Mouse (Mus musculus): ENCODE data around the gene Adss. TPM values are rescaled to one million over a fixed set of nuclear protein-coding genes. Genes with fewer than 3 reads are reported as not detected.

The Adss gene
- polyA plus RNA-seq, 1 experiment, result 25.3 TPM

GRCm38 (mm10) chr1:177727883-177728525 is 68.3 kb downstream of the Adss start:
- no peak overlapping the region for H3K27ac ChIP-seq (ENCODE audit: insufficient read depth, low read depth, low read length)
- H3K4me3 ChIP-seq (ENCODE audit: insufficient read depth, low read depth, low read length), result no peak overlapping the region
- TF ChIP-seq POLR2A (IDR thresholded peaks at IDR 0.05; ENCODE audit: low read depth, low read length) (no peak), CTCF (conservative IDR thresholded peaks at IDR 0.05; ENCODE audit: insufficient read depth, insufficient read length, low read depth, low read length) (no peak)
- 76% methylated on average over 3 of the region's 3 CpGs for WGBS
- DNase-seq, result no peak
- no peaks in the 10 kb centered on the region for H3K36me3 ChIP-seq (ENCODE audit: control insufficient read depth, insufficient read depth, low read length)
- no peaks in the 10 kb centered on the region for H3K4me1 ChIP-seq (ENCODE audit: control insufficient read depth, insufficient read depth, low read length)
- no peaks in the 10 kb centered on the region for H3K27me3 ChIP-seq (replicated peaks; ENCODE audit: control insufficient read depth, insufficient read depth, low read length)

DNA sequence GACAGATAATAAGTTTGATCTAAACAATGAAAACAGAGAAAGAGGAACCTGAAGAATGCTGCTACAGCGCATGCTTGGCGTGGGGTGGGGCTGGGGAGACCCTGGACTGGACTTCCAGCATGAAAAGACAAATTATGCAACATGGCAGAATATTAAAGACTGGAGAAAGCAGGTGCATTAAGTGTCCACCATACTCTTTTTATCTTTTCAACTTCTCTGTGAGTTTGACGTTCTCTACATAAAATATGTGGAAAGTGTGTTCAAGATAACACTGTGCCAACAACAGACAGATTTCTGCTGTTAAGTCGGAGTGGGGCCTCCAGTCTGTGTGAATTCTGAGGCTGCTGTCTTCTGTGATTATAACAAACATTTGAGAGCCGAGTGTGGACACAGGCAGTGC is 69.4 kb downstream of the Adss start:
- no peak for TF ChIP-seq POLR2A (IDR thresholded peaks at IDR 0.05; ENCODE audit: low read depth, low read length)
- TF ChIP-seq CTCF (conservative IDR thresholded peaks at IDR 0.05; ENCODE audit: insufficient read depth, insufficient read length, low read depth, low read length), result no peak
- 61% methylated on average over 5 of the region's 5 CpGs for WGBS
- Histone ChIP-seq H3K27ac (ENCODE audit: insufficient read depth, low read depth, low read length) (no peak overlapping the region), H3K36me3 (ENCODE audit: control insufficient read depth, insufficient read depth, low read length) (no peaks in the 10 kb centered on the region), H3K4me3 (ENCODE audit: insufficient read depth, low read depth, low read length) (no peak overlapping the region), H3K4me1 (ENCODE audit: control insufficient read depth, insufficient read depth, low read length) (no peaks in the 10 kb centered on the region), H3K27me3 (replicated peaks; ENCODE audit: control insufficient read depth, insufficient read depth, low read length) (no peaks in the 10 kb centered on the region)
- DNase-seq, result no peak

DNA sequence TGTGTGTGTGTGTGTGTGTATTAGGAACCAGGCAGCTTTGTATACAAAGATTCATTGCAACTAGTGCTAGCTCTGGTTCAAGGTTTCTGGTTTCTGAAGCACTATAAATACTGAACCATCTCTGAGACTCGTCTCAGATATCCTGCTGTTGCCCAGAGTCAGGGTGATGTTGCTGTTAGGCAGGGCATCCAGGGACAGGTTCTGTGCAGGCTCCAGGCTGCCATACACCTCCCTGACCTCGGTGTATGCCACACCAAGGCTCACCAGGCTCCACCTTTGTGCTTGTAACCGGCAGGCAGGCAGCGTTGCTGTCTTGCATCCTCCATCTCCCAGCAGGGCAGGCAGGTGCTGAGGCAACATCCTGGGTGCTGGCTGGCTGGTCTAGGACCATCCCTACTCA is 72.5 kb downstream of the Adss start:
- DNase-seq, result no peak
- H3K36me3 ChIP-seq (ENCODE audit: control insufficient read depth, insufficient read depth, low read length), result no peaks in the 10 kb centered on the region
- no peak for TF ChIP-seq POLR2A (IDR thresholded peaks at IDR 0.05; ENCODE audit: low read depth, low read length)
- TF ChIP-seq CTCF (conservative IDR thresholded peaks at IDR 0.05; ENCODE audit: insufficient read depth, insufficient read length, low read depth, low read length), result no peak
- no peaks in the 10 kb centered on the region for H3K27me3 ChIP-seq (replicated peaks; ENCODE audit: control insufficient read depth, insufficient read depth, low read length)
- no peaks in the 10 kb centered on the region for H3K4me1 ChIP-seq (ENCODE audit: control insufficient read depth, insufficient read depth, low read length)
- H3K4me3 ChIP-seq (ENCODE audit: insufficient read depth, low read depth, low read length), result no peak overlapping the region
- H3K27ac ChIP-seq (ENCODE audit: insufficient read depth, low read depth, low read length), result no peak overlapping the region
- WGBS, result 51% methylated on average over 4 of the region's 4 CpGs

- Histone ChIP-seq H3K27ac (ENCODE audit: insufficient read depth, low read depth, low read length) (no peak overlapping the region), H3K4me1 (ENCODE audit: control insufficient read depth, insufficient read depth, low read length) (no peaks in the 10 kb centered on the region), H3K27me3 (replicated peaks; ENCODE audit: control insufficient read depth, insufficient read depth, low read length) (no peaks in the 10 kb centered on the region), H3K4me3 (ENCODE audit: insufficient read depth, low read depth, low read length) (no peak overlapping the region), H3K36me3 (ENCODE audit: control insufficient read depth, insufficient read depth, low read length) (no peaks in the 10 kb centered on the region)
- no peak for DNase-seq
- TF ChIP-seq CTCF (conservative IDR thresholded peaks at IDR 0.05; ENCODE audit: insufficient read depth, insufficient read length, low read depth, low read length) (no peak), POLR2A (IDR thresholded peaks at IDR 0.05; ENCODE audit: low read depth, low read length) (no peak)
- 79% methylated on average over 3 of the region's 3 CpGs for WGBS
These were observed 77.3 kb downstream of the Adss start for GRCm38 (mm10) chr1:177719029-177719427.

GRCm38 (mm10) chr1:177718340-177719028 is 77.8 kb downstream of the Adss start:
- no peaks in the 10 kb centered on the region for H3K27me3 ChIP-seq (replicated peaks; ENCODE audit: control insufficient read depth, insufficient read depth, low read length)
- no peaks in the 10 kb centered on the region for H3K36me3 ChIP-seq (ENCODE audit: control insufficient read depth, insufficient read depth, low read length)
- no peak for DNase-seq
- H3K4me1 ChIP-seq (ENCODE audit: control insufficient read depth, insufficient read depth, low read length), result no peaks in the 10 kb centered on the region
- H3K4me3 ChIP-seq (ENCODE audit: insufficient read depth, low read depth, low read length), result no peak overlapping the region
- 70% methylated on average over 11 of the region's 11 CpGs for WGBS
- TF ChIP-seq CTCF (conservative IDR thresholded peaks at IDR 0.05; ENCODE audit: insufficient read depth, insufficient read length, low read depth, low read length), result no peak
- TF ChIP-seq POLR2A (IDR thresholded peaks at IDR 0.05; ENCODE audit: low read depth, low read length), result no peak
- no peak overlapping the region for H3K27ac ChIP-seq (ENCODE audit: insufficient read depth, low read depth, low read length)

GRCm38 (mm10) chr1:177717057-177717835 is 79.1 kb downstream of the Adss start:
- Histone ChIP-seq H3K4me3 (ENCODE audit: insufficient read depth, low read depth, low read length) (no peak overlapping the region), H3K4me1 (ENCODE audit: control insufficient read depth, insufficient read depth, low read length) (no peaks in the 10 kb centered on the region), H3K27me3 (replicated peaks; ENCODE audit: control insufficient read depth, insufficient read depth, low read length) (no peaks in the 10 kb centered on the region), H3K27ac (ENCODE audit: insufficient read depth, low read depth, low read length) (no peak overlapping the region), H3K36me3 (ENCODE audit: control insufficient read depth, insufficient read depth, low read length) (no peaks in the 10 kb centered on the region)
- no peak for DNase-seq
- WGBS, result 80% methylated on average over 7 of the region's 7 CpGs
- TF ChIP-seq POLR2A (IDR thresholded peaks at IDR 0.05; ENCODE audit: low read depth, low read length) (no peak), CTCF (conservative IDR thresholded peaks at IDR 0.05; ENCODE audit: insufficient read depth, insufficient read length, low read depth, low read length) (no peak)

DNA sequence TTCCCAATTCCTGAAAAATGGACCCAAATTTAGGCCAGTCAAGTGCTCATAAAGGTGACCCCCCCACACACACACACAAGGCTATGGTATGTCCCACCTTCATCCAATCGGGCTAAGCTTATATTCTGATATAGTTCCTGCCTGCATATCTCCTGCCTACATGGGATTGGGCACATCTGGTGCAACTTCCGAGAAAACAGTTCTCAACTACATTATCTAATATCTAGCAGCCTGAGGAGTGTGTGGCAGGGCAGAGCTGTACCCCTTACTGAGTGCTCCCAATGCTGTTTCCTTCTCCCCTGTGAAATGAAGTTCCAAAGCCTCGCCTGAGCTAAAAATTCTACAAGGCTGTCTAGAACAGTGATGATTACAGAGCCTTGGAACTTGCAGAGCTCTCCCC is 79.9 kb downstream of the Adss start:
- 0 out of 2 replicates have a peak, but pooled peaks cover under 1% of the 10 kb centered on the region for H3K4me1 ChIP-seq (ENCODE audit: control insufficient read depth, insufficient read depth, low read length)
- H3K36me3 ChIP-seq (ENCODE audit: control insufficient read depth, insufficient read depth, low read length), result no peaks in the 10 kb centered on the region
- WGBS, result 83% methylated on average over 3 of the region's 3 CpGs
- H3K4me3 ChIP-seq (ENCODE audit: insufficient read depth, low read depth, low read length), result no peak overlapping the region
- no peak for DNase-seq
- no peak overlapping the region for H3K27ac ChIP-seq (ENCODE audit: insufficient read depth, low read depth, low read length)
- TF ChIP-seq POLR2A (IDR thresholded peaks at IDR 0.05; ENCODE audit: low read depth, low read length) (no peak), CTCF (conservative IDR thresholded peaks at IDR 0.05; ENCODE audit: insufficient read depth, insufficient read length, low read depth, low read length) (no peak)
- H3K27me3 ChIP-seq (replicated peaks; ENCODE audit: control insufficient read depth, insufficient read depth, low read length), result no peaks in the 10 kb centered on the region
